Mouse (Mus musculus): ENCODE results near the gene Slc29a1.

Gene Slc29a1

DNA sequence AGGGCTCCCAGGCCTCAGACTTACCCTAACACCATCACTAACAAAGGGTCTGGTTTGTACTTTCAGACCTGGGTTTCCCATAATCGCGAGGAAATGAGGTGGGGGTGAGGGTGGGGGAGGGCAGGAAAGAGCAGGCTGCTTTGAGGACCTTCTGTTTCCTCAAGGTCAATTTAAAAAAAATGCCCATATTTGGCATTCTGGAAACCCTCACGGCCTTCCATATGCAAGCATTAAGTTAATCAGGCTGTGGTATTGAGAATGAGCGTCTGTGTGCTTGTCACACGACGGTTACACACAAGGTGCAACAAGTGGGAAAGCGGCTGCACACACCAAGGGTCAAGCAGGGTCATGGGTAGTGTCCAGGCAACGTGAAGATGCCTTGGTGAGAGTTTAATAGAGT, 12.6 kb upstream of the Slc29a1 start:
- DNase-seq (ENCODE audit: low spot score in 2 of 2): no peak

DNA sequence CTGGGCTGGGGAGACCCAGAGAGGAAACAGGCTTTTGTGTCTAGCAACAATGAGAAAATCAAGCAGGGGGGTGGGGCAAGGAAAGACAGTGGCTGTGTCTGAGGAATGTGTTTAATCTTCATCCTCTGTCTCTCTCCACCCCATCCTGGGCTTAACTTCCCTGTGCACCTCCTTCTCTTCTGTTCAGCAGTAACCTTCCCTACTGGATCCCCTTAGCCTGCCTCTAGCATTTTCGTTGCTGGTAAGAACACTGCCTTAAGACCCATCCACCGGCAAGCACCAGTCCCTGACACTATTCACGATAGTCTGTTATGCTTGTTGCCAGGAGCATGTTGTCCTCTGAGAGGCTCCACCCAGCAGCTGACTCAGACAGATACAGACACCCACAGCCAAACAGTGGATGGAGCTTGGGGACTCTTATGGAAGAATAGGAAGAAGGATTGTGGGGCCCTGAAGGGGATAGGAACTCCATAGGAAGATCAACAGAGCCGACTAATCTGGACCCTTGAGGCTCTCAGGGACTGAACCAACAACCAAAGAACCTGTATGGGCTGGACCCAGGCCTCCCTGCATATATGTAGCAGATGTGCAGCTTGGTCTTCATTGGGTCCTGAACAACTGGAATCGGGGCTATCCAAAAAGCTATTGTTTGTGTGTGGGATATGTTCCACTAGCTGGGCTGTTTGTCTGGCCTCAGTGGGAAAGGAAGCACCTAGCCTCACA, 10.9 kb upstream of the Slc29a1 start:
- no peak for DNase-seq (ENCODE audit: low spot score in 2 of 2)

DNA sequence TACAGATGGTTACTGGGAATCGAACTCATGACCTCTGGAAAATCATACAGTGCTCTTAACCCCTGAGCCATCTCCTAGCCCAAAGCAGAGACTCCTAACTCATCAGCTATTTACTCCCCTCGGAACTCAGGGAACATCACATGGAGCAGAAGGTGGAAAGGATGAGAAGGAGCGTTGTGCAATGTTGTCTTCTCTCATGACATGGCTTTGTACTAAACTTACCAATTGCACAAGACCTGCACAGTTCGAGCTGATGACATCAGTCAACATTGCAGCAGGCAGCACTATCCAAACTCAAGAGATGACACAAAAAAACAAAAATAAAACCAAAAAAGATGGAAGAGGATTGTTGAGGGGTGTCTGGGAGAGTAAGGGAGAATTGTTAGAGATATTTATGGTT, 9.0 kb upstream of the Slc29a1 start:
- DNase-seq (ENCODE audit: low spot score in 2 of 2): no peak

DNA sequence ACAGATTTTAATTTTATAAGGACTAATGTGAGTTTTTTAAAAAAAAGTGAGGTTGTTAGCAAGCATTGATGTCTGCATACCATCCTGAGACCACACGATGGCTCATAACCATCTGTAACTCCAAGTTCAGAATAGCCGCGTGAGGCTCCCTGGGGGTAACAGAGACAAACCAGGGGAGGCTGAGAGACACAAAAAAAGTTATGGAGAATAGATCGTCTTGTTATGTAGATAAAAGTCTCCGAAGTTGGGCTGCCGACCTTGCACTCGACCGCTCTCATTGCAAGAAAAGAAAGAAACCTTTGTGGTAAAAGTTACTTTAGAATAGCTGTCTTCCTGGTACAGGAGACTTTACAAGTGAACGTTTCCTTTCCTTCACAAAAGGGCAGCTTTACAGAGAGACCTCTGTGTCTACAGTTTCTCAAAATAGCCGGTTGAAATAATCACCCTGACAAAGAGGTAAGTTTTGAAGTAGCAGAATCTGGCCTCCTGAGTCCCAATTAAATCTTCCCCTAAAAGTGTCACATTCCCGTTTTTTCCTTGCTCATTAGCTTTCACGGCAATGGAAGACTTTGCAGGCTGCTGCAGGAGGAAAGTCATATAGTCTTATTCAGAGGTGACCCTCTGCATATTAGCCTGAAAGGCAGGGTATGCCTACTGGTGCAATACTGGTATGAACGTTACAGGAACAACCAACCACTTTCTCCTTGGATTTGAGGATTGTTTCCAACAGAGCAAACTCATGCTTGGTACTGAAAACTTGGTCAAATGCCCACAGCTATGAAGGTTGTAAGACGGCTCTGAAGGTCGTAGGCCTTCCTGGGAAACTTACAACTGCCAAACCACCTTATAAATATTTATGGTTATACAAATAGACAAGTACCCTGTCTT, 7.8 kb upstream of the Slc29a1 start:
- no peak for DNase-seq (ENCODE audit: low spot score in 2 of 2)

GRCm38 (mm10) chr17:45602984-45603383, 3.6 kb upstream of the Slc29a1 start:
- no peak for DNase-seq (ENCODE audit: low spot score in 2 of 2)

- no peak for DNase-seq (ENCODE audit: low spot score in 2 of 2)
Measured at GRCm38 (mm10) chr17:45601877-45602304, 2.5 kb upstream of the Slc29a1 start, which contains the start of gene Mymx. Mymx (minus strand) TSS chr17:45602102.

DNA sequence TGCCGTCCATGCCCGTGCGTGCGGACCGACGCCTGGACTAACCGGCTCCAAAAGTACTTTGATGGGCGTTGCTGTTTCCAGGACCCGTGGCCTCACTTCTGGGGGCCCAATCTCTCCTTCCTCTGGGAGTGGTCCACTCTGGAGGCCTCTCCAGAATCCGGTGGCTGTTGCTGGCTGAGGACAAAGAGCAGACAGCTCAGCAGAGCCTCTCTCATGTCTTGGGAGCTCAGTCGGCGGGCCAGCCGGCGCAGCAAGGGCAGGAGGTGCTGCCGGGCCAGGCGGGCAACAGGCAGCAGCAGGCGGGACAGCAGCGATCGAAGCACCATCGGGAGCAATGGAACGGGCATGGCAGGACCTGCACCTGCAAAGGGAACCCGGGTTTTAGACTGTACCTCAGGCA, 1.9 kb upstream of the Slc29a1 start:
- no peak for DNase-seq (ENCODE audit: low spot score in 2 of 2)

GRCm38 (mm10) chr17:45600267-45600666, 861 bp upstream of the Slc29a1 start:
- DNase-seq (ENCODE audit: low spot score in 2 of 2): no peak

GRCm38 (mm10) chr17:45598891-45599290, 515 bp downstream of the Slc29a1 start:
- DNase-seq (ENCODE audit: low spot score in 2 of 2): no peak

DNA sequence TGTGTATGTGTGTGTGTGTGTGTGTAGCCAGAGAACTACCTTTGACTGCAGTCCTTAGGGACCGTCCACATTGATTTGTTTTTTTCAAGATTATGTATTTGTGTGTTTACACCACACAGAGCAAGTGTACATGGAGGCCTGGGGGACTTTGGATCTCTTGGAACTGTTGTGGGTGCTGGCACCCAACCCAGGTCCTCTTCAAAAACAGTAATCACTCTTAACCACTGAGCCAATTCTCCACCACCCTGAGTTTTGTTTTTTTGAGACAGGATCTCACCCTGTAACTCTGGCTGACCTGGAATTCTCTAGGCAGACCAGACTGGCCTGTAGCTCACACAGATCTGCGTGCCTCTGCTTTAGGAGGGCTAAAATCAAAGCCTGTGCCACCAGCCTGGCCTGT, 1.0 kb downstream of the Slc29a1 start:
- no peak for DNase-seq (ENCODE audit: low spot score in 2 of 2)

GRCm38 (mm10) chr17:45597787-45598186, 1.6 kb downstream of the Slc29a1 start:
- no peak for DNase-seq (ENCODE audit: low spot score in 2 of 2)

DNA sequence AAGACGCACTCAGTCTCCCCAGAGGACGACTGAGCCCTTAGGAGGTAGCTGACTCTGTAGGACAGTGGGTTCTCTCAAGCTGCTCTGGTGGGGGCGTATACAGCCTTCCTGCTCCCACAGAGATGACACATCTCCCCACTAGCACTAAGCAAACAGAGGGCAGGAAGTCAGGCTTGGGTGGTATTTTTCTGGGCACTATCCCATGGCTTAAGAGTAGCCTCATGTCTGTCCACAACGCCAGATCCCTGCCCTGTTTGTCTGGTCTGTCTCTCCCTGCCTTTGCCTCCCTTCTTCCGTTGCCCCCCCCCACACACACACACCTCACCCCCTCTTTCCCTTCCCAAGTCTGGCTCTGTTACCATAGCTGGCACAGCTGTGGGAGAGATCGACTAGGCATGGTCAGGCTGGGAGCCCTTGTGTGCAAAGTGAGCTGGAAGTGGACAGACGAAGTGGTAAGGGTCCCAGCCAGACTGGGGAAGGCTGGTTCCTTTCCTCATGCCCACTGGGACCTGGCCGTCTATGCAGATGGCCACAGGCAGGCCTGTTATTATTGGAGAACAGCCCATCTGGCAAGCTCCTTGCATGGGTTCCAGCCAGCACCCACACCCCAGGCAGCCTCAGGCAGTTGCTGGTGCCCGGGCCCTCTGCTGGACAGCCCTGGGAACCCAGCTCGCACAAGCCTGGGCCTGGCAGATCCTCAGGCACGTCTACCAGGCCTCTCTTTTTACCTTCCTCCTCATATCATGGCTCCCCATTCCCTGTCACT, 2.6 kb downstream of the Slc29a1 start:
- DNase-seq (ENCODE audit: low spot score in 2 of 2): peak; percentile 72 to 83

- DNase-seq (ENCODE audit: low spot score in 2 of 2): no peak
Measured at GRCm38 (mm10) chr17:45595736-45596390, 3.5 kb downstream of the Slc29a1 start.

- peak; percentile 78 to 81 for DNase-seq (ENCODE audit: low spot score in 2 of 2)
Measured at GRCm38 (mm10) chr17:45594881-45595735, 4.3 kb downstream of the Slc29a1 start.

DNA sequence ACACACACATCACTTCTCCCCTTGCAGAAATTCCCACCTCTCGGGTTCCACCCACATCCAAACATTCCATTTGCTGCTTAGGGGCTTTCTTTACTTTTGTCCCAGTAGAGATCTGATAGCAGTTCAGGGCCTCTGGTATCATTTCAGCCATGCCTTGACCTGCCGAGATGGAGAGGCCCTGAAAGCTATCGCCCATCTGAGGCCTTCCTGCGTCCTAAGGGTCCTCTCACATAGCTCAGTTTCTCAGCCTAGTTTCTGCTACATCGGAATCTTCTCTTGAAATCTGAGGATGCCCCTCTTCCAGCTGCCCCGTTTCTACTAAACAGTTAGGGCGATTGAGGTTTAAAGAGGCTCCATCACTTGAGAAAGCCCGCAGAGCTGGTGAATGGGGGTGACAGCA, 5.2 kb downstream of the Slc29a1 start:
- DNase-seq (ENCODE audit: low spot score in 2 of 2): no peak

GRCm38 (mm10) chr17:45593479-45593878, 5.9 kb downstream of the Slc29a1 start:
- DNase-seq (ENCODE audit: low spot score in 2 of 2): no peak

DNA sequence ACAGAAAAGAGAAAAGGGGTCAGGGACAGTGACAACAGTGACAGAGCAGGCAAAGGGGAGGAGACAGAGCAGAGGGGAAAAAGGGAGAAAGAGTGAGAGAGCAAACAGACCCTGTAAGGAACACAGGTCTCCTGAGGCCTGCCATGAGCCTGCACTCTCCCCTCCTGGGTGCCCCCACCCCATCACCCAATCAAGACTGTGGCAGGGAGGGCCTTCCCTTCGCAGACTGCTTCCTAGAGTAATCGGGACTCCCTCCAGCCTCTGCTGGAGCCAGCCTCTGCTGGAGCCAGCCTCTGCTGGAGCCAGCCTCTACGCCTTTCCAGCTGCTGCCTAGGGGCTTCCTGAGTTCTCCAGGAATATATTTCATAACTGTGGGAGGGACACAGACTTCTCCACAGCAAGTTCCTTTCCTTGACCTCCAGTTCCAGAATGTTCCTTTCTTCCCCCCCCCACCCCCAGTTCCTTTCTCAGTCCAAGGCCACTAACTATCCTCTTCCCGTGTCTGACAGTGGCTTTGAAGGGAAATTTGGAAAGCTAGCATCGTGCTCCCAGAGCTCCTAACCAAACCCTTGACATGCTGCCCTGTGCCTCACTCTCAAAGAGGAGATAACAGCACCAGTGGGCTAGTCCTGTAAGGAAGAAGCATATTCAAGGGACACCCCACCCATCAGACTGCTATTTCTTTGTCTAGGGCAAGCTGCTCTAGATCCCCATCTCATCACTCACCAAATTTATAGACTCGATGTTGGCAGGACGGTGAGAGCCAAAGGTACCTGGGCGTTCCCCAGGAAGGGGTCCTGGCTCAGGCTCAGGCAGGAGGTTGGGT, 6.6 kb downstream of the Slc29a1 start:
- peak in 1 of 2 experiments; percentile 64 for DNase-seq (ENCODE audit: low spot score in 2 of 2)

DNA sequence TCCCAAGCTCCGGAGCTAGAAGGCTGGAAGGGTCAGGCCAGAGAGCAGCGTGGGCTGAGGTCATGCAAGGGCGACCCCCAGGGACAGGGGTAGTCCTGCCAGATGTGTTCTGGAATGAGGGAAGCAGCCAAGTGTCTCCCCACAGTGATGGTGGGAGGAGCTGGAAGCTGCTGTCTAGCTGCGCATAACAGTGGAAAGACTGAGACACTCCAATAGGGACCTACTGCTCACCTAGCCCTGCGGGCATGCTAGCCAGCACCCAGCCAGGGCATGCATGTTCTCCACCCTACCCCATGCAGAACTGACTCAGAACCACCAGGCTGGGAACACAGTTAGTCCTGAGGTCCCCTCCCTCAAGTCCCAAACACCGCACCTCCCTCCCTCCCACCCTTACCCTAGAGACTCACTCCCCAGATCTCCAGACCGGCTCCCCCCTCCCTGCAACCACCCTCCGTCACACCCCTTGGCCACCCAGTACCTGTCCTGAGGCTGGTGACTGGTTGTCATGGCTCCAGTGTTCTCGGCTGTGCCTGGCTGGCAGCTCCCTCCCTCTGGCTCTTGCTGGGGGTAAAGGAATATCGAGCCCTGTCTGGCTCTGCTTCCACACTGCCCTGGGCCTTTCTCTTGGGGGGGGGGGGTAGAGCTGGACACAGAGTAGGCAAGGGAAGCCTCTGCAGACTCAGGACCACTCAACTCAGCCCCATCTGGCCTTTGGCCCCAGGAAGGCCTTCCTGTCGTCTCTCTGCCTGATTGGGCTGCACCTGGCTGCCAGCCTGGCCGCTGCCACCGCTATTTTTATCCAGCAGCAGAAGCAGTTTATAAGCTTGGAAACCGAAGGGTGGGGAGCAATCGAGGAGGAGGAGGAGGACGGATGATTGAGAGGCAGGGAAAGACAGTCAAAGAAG, 7.5 kb downstream of the Slc29a1 start:
- DNase-seq (ENCODE audit: low spot score in 2 of 2): peak in 1 of 2 experiments; percentile 52

- DNase-seq (ENCODE audit: low spot score in 2 of 2): no peak
Measured at GRCm38 (mm10) chr17:45590410-45590809, 9.0 kb downstream of the Slc29a1 start.

Data from urinary bladder, postnatal 4 days (tissue).